Mouse (Mus musculus): Measurements from ENCODE around the gene Tmigd3. TPM values are rescaled to one million over a fixed set of nuclear protein-coding genes. Genes with fewer than 3 reads are reported as not detected.

Tmigd3 gene
- polyA plus RNA-seq, 1 experiment from 2014 or later: not detected

DNA sequence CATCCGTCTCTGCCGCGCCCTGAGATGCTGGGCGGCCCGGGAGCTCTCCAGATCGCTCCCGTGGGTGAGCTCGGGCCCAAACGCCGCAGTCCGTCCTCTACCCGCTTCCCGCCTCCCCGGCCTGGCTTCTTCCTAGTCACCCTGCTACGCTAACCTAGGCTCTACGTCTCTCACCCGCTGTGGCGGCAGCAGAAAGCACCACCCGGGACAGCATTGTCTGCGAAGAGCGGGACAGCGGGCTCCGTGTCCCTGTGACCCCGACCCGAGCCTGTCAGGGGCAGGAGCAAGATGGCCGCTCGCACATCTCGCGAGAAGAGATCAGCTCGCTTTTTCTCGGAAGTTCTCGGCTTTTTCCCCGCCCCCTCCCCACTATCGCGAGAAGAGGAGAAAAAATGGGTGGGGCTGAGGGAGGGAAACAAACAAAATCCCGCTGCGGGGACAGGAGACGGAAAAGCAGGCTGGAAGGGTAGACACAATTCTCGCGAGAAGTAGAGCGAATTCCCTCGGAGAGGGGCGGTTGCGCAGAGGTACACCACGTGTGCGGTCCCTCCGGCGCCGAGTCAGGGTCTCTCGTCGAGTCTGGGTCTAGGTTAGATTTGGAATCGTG, 88.4 kb downstream of the Tmigd3 start, which contains the start of gene Wdr77:
Gene Wdr77, plus strand, starts transcription at position 396 of the 607 bp plus-strand sequence.
- peak within 1 kb of the TSS; percentile 94 for H3K9ac ChIP-seq (ENCODE audit: low read depth, low read length)
- peaks cover 16% of the 10 kb centered on the region for H3K4me1 ChIP-seq (ENCODE audit: control insufficient read depth, low read depth, low read length)
- no peaks in the 10 kb centered on the region for H3K27me3 ChIP-seq (ENCODE audit: control insufficient read depth, insufficient read depth, low read depth, low read length)
- H3K4me3 ChIP-seq (ENCODE audit: low read depth, low read length): peak within 1 kb of the TSS; percentile 94
- H3K9me3 ChIP-seq (replicated peaks; ENCODE audit: control insufficient read depth, low read length): no peaks in the 10 kb centered on the region
- peak; percentile 94 for ATAC-seq (ENCODE audit: low read depth)
- H3K27ac ChIP-seq (ENCODE audit: low read length): peak within 1 kb of the TSS; percentile 93
- H3K36me3 ChIP-seq (ENCODE audit: control insufficient read depth, insufficient read depth): peaks cover 30% of the 10 kb centered on the region
- H3K4me2 ChIP-seq (ENCODE audit: low read depth, low read length): peak within 1 kb of the TSS; percentile 92
- WGBS (ENCODE audit: insufficient replicate concordance): under 1% methylated on average over 52 of the region's 52 CpGs

DNA sequence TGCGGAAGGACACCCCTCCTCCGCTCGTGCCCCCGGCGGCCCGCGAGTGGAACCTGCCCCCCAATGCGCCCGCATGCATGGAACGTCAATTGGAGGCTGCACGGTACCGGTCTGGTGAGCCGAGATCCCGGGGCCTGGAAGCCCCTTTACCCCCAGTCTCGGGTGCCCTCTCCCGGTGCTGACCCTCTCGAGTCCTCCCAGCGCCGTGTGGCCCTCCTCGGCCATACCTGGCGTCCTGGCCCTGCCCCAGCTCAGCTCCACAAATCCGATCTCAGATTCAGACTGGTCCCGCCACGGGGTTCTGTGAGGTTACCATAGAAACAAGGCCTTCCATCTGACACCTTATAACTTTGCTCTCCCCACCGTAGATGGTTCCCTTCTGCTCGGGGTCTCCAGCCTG, 88.9 kb downstream of the Tmigd3 start:
- ATAC-seq (ENCODE audit: low read depth): peak; percentile 22

GRCm38 (mm10) chr3:105959999-105960398, 89.3 kb downstream of the Tmigd3 start, which contains the start of gene Atp5f1:
Gene Atp5f1 (minus strand): TSS chr3:105960099.
- H3K27ac ChIP-seq (ENCODE audit: low read length): peak within 1 kb of the TSS; percentile 93
- peak within 1 kb of the TSS; percentile 92 for H3K4me2 ChIP-seq (ENCODE audit: low read depth, low read length)
- peaks cover 16% of the 10 kb centered on the region for H3K4me1 ChIP-seq (ENCODE audit: control insufficient read depth, low read depth, low read length)
- H3K4me3 ChIP-seq (ENCODE audit: low read depth, low read length): peak within 1 kb of the TSS; percentile 94
- H3K27me3 ChIP-seq (ENCODE audit: control insufficient read depth, insufficient read depth, low read depth, low read length): no peaks in the 10 kb centered on the region
- H3K9me3 ChIP-seq (replicated peaks; ENCODE audit: control insufficient read depth, low read length): no peaks in the 10 kb centered on the region
- peak within 1 kb of the TSS; percentile 94 for H3K9ac ChIP-seq (ENCODE audit: low read depth, low read length)
- WGBS (ENCODE audit: insufficient replicate concordance): 4% methylated on average over 6 of the region's 6 CpGs
- ATAC-seq (ENCODE audit: low read depth): no peak
- peaks cover 31% of the 10 kb centered on the region for H3K36me3 ChIP-seq (ENCODE audit: control insufficient read depth, insufficient read depth)

More for the DNA sequence above, 88.9 kb downstream of the Tmigd3 start:
- H3K27me3 ChIP-seq (ENCODE audit: control insufficient read depth, insufficient read depth, low read depth, low read length): no peaks in the 10 kb centered on the region
- H3K36me3 ChIP-seq (ENCODE audit: control insufficient read depth, insufficient read depth): peaks cover 29% of the 10 kb centered on the region
- under 1% methylated on average over 26 of the region's 26 CpGs for WGBS (ENCODE audit: insufficient replicate concordance)
- peaks cover 16% of the 10 kb centered on the region for H3K4me1 ChIP-seq (ENCODE audit: control insufficient read depth, low read depth, low read length)
- peak overlapping the region; percentile 66 for H3K27ac ChIP-seq (ENCODE audit: low read length)
- H3K9ac ChIP-seq (ENCODE audit: low read depth, low read length): peak overlapping the region; percentile 82
- peak overlapping the region; percentile 92 for H3K4me2 ChIP-seq (ENCODE audit: low read depth, low read length)
- H3K9me3 ChIP-seq (replicated peaks; ENCODE audit: control insufficient read depth, low read length): no peaks in the 10 kb centered on the region
- H3K4me3 ChIP-seq (ENCODE audit: low read depth, low read length): peak overlapping the region; percentile 94

DNA sequence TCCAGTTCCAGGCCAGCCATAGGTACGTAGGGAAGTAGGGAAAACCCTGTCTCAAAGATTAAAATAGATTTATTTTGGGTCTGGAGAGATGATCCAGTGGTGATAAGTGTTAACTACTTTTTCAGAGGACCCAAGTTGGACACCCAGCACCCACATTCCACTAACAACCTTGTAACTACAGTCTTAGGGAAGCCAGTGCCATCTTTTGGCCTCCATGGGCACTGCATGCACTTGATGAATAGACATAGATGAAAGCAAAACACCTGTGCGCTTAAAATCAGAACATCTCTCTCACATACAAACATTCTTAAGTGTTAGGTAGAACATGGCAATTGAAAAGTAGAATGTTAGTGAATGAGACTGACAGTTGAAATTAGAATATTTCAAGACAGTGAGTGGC, 90.0 kb downstream of the Tmigd3 start:
- WGBS (ENCODE audit: insufficient replicate concordance): 90% methylated on average over 2 of the region's 2 CpGs
- no peak overlapping the region for H3K9ac ChIP-seq (ENCODE audit: low read depth, low read length)
- H3K4me1 ChIP-seq (ENCODE audit: control insufficient read depth, low read depth, low read length): peaks cover 16% of the 10 kb centered on the region
- no peak overlapping the region for H3K27ac ChIP-seq (ENCODE audit: low read length)
- H3K4me3 ChIP-seq (ENCODE audit: low read depth, low read length): no peak overlapping the region
- ATAC-seq (ENCODE audit: low read depth): no peak
- no peaks in the 10 kb centered on the region for H3K27me3 ChIP-seq (ENCODE audit: control insufficient read depth, insufficient read depth, low read depth, low read length)
- no peaks in the 10 kb centered on the region for H3K9me3 ChIP-seq (replicated peaks; ENCODE audit: control insufficient read depth, low read length)
- H3K36me3 ChIP-seq (ENCODE audit: control insufficient read depth, insufficient read depth): peaks cover 31% of the 10 kb centered on the region
- no peak overlapping the region for H3K4me2 ChIP-seq (ENCODE audit: low read depth, low read length)

GRCm38 (mm10) chr3:105971831-105972446, 101.2 kb downstream of the Tmigd3 start:
- ATAC-seq (ENCODE audit: low read depth): no peak
- Histone ChIP-seq H3K27ac (ENCODE audit: low read length) (no peak overlapping the region), H3K4me2 (ENCODE audit: low read depth, low read length) (no peak overlapping the region), H3K4me1 (ENCODE audit: control insufficient read depth, low read depth, low read length) (no peaks in the 10 kb centered on the region), H3K36me3 (ENCODE audit: control insufficient read depth, insufficient read depth) (peaks cover 12% of the 10 kb centered on the region), H3K9me3 (replicated peaks; ENCODE audit: control insufficient read depth, low read length) (no peaks in the 10 kb centered on the region), H3K27me3 (ENCODE audit: control insufficient read depth, insufficient read depth, low read depth, low read length) (no peaks in the 10 kb centered on the region), H3K9ac (ENCODE audit: low read depth, low read length) (no peak overlapping the region), H3K4me3 (ENCODE audit: low read depth, low read length) (no peak overlapping the region)
- 70% methylated on average over 5 of the region's 5 CpGs for WGBS (ENCODE audit: insufficient replicate concordance)

- Histone ChIP-seq H3K27ac (ENCODE audit: low read length) (no peak within 1 kb of the TSS), H3K9me3 (replicated peaks; ENCODE audit: control insufficient read depth, low read length) (no peaks in the 10 kb centered on the region), H3K4me2 (ENCODE audit: low read depth, low read length) (no peak within 1 kb of the TSS), H3K27me3 (ENCODE audit: control insufficient read depth, insufficient read depth, low read depth, low read length) (no peaks in the 10 kb centered on the region), H3K4me3 (ENCODE audit: low read depth, low read length) (no peak within 1 kb of the TSS), H3K4me1 (ENCODE audit: control insufficient read depth, low read depth, low read length) (no peaks in the 10 kb centered on the region), H3K9ac (ENCODE audit: low read depth, low read length) (no peak within 1 kb of the TSS), H3K36me3 (ENCODE audit: control insufficient read depth, insufficient read depth) (peaks cover 5% of the 10 kb centered on the region)
- 61% methylated on average over 3 of the region's 3 CpGs for WGBS (ENCODE audit: insufficient replicate concordance)
- ATAC-seq (ENCODE audit: low read depth): no peak
Observed at GRCm38 (mm10) chr3:105973411-105973810, 102.7 kb downstream of the Tmigd3 start, which contains the start of gene Ovgp1. Gene Ovgp1 (plus strand): TSS chr3:105973711.

Other genes with a start within 250 kb of the Tmigd3 start
- 13.3 and 16.1 TPM in 2 replicates for gene Ddx20, start 183.3 kb upstream of the Tmigd3 start, polyA plus RNA-seq (2015; fragmentation: Nextera tagmentation; extraction: Ambion mirVana)
- gene Inka2, start 166.3 kb upstream of the Tmigd3 start, polyA plus RNA-seq (2015; fragmentation: Nextera tagmentation; extraction: Ambion mirVana): 0.11 and 0.28 TPM in 2 replicates
- gene Rap1a, start 69.6 kb upstream of the Tmigd3 start, polyA plus RNA-seq (2015; fragmentation: Nextera tagmentation; extraction: Ambion mirVana): 98.9 and 102 TPM in 2 replicates
- gene Adora3, start within 50 bp of the Tmigd3 start, polyA plus RNA-seq (2015; fragmentation: Nextera tagmentation; extraction: Ambion mirVana): 0.48 and 0.77 TPM in 2 replicates
- gene I830077J02Rik, start 61.8 kb downstream of the Tmigd3 start, polyA plus RNA-seq (2015; fragmentation: Nextera tagmentation; extraction: Ambion mirVana): 2.4 and 2.9 TPM in 2 replicates
- 35.1 and 35.9 TPM in 2 replicates for gene Wdr77, start 88.5 kb downstream of the Tmigd3 start, polyA plus RNA-seq (2015; fragmentation: Nextera tagmentation; extraction: Ambion mirVana)
- 287 and 311 TPM in 2 replicates for gene Atp5f1, start 89.2 kb downstream of the Tmigd3 start, polyA plus RNA-seq (2015; fragmentation: Nextera tagmentation; extraction: Ambion mirVana)
- 0.48 and 0.79 TPM in 2 replicates for gene Ovgp1, start 102.8 kb downstream of the Tmigd3 start, polyA plus RNA-seq (2015; fragmentation: Nextera tagmentation; extraction: Ambion mirVana)
- not detected in 2 replicates for gene Pifo, start 143.7 kb downstream of the Tmigd3 start, polyA plus RNA-seq (2015; fragmentation: Nextera tagmentation; extraction: Ambion mirVana)
- 0.21 TPM in 1 of 2 replicates, not detected in the other for gene Chil5, start 161.9 kb downstream of the Tmigd3 start, polyA plus RNA-seq (2015; fragmentation: Nextera tagmentation; extraction: Ambion mirVana)
- gene Chia1, start 242.3 kb downstream of the Tmigd3 start, polyA plus RNA-seq (2015; fragmentation: Nextera tagmentation; extraction: Ambion mirVana): not detected in 2 replicates